Mouse (Mus musculus): ENCODE measurements around the gene Ccdc194.

Ccdc194 gene

GRCm38 (mm10) chr8:71554001-71554400 lies 28.5 kb upstream of the Ccdc194 start:
- DNase-seq (ENCODE audit: low read depth, low spot score), result no peak

- no peak for DNase-seq (ENCODE audit: low read depth, low spot score)
Measured at GRCm38 (mm10) chr8:71552770-71553169, 27.3 kb upstream of the Ccdc194 start.

GRCm38 (mm10) chr8:71550754-71551153 lies 25.2 kb upstream of the Ccdc194 start:
- DNase-seq (ENCODE audit: low read depth, low spot score), result no peak

- no peak for DNase-seq (ENCODE audit: low read depth, low spot score)
Measured at GRCm38 (mm10) chr8:71547590-71547989, 22.1 kb upstream of the Ccdc194 start.

GRCm38 (mm10) chr8:71545053-71545452 lies 19.5 kb upstream of the Ccdc194 start:
- DNase-seq (ENCODE audit: low read depth, low spot score), result no peak

- no peak for DNase-seq (ENCODE audit: low read depth, low spot score)
Measured at GRCm38 (mm10) chr8:71543755-71544154, 18.2 kb upstream of the Ccdc194 start.

- DNase-seq (ENCODE audit: low read depth, low spot score), result peak; percentile 99
Measured at GRCm38 (mm10) chr8:71542632-71543343, 17.3 kb upstream of the Ccdc194 start, which contains the start of gene Mvb12a. TSS of gene Mvb12a (plus strand) at chr8:71542922.

GRCm38 (mm10) chr8:71537028-71537867 lies 11.7 kb upstream of the Ccdc194 start, which contains the start of gene Bst2:
TSS of gene Bst2 (minus strand) at chr8:71537456.
- peak; percentile 82 for DNase-seq (ENCODE audit: low read depth, low spot score)

GRCm38 (mm10) chr8:71535663-71536062 lies 10.2 kb upstream of the Ccdc194 start:
- DNase-seq (ENCODE audit: low read depth, low spot score), result no peak

- DNase-seq (ENCODE audit: low read depth, low spot score), result no peak
Measured at GRCm38 (mm10) chr8:71534263-71534810, 8.8 kb upstream of the Ccdc194 start.

- DNase-seq (ENCODE audit: low read depth, low spot score), result peak; percentile 48
Measured at GRCm38 (mm10) chr8:71530735-71531467, 5.4 kb upstream of the Ccdc194 start.

GRCm38 (mm10) chr8:71528362-71529073 lies 3.0 kb upstream of the Ccdc194 start:
- no peak for DNase-seq (ENCODE audit: low read depth, low spot score)

GRCm38 (mm10) chr8:71527162-71527870 lies 1.8 kb upstream of the Ccdc194 start:
- DNase-seq (ENCODE audit: low read depth, low spot score), result no peak

GRCm38 (mm10) chr8:71526272-71526671 lies 761 bp upstream of the Ccdc194 start:
- DNase-seq (ENCODE audit: low read depth, low spot score), result no peak

GRCm38 (mm10) chr8:71521634-71522033 lies 3.9 kb downstream of the Ccdc194 start:
- peak; percentile 95 for DNase-seq (ENCODE audit: low read depth, low spot score)

GRCm38 (mm10) chr8:71519037-71519825 lies 6.3 kb downstream of the Ccdc194 start:
- DNase-seq (ENCODE audit: low read depth, low spot score), result peak; percentile 70

GRCm38 (mm10) chr8:71516786-71517185 lies 8.7 kb downstream of the Ccdc194 start:
- DNase-seq (ENCODE audit: low read depth, low spot score), result peak; percentile 55

GRCm38 (mm10) chr8:71515043-71515442 lies 10.5 kb downstream of the Ccdc194 start:
- no peak for DNase-seq (ENCODE audit: low read depth, low spot score)

GRCm38 (mm10) chr8:71513018-71513754 lies 12.3 kb downstream of the Ccdc194 start:
- DNase-seq (ENCODE audit: low read depth, low spot score), result no peak
